Mouse (Mus musculus): ENCODE results near the gene Cnbd2. TPM values are rescaled to one million over a fixed set of nuclear protein-coding genes. Genes with fewer than 3 reads are reported as not detected.

Cnbd2 gene
- 7.3 and 7.4 TPM in 2 replicates for polyA plus RNA-seq (2015; fragmentation: Nextera tagmentation; extraction: Ambion mirVana)

GRCm38 (mm10) chr2:156312297-156312897, at the start of gene Cnbd2, which contains the start of gene Scand1:
Gene Cnbd2 (plus strand): TSS chr2:156312299.
Gene Scand1 (minus strand): TSS chr2:156312704.
- Histone ChIP-seq H3K36me3 (peaks cover 6% of the 10 kb centered on the region; the same call in 1 of the 2 replicates), H3K9me3 (no peaks in the 10 kb centered on the region), H3K4me2 (peak within 1 kb of the TSS; percentile 85), H3K9ac (peak within 1 kb of the TSS; percentile 83), H3K4me1 (replicated peaks) (peaks cover 11% of the 10 kb centered on the region), H3K27me3 (no peaks in the 10 kb centered on the region), H3K4me3 (peak within 1 kb of the TSS; percentile 81), H3K27ac (replicated peaks) (peak within 1 kb of the TSS; percentile 96)
- 0% methylated on average over 49 of the region's 49 CpGs for WGBS
- ATAC-seq (ENCODE audit: low FRiP score, low read depth): peak; percentile 94

- ATAC-seq (ENCODE audit: low FRiP score, low read depth): no peak
- no peaks in the 10 kb centered on the region for H3K9me3 ChIP-seq
- H3K27me3 ChIP-seq: no peaks in the 10 kb centered on the region
- H3K4me1 ChIP-seq (replicated peaks): no peaks in the 10 kb centered on the region
- H3K4me2 ChIP-seq: no peak overlapping the region
- H3K27ac ChIP-seq (replicated peaks): no peak overlapping the region
- no peak overlapping the region for H3K4me3 ChIP-seq
- H3K36me3 ChIP-seq: peaks cover 11% of the 10 kb centered on the region; the same call in 1 of the 2 replicates
- no peak overlapping the region for H3K9ac ChIP-seq
- 88% methylated on average over 4 of the region's 4 CpGs for WGBS
These were observed 48.8 kb upstream of the Cnbd2 start for GRCm38 (mm10) chr2:156263204-156263893.

- Histone ChIP-seq H3K27me3 (no peaks in the 10 kb centered on the region), H3K4me3 (no peak overlapping the region), H3K36me3 (no peaks in the 10 kb centered on the region), H3K4me2 (no peak overlapping the region), H3K27ac (replicated peaks) (no peak overlapping the region), H3K4me1 (replicated peaks) (no peaks in the 10 kb centered on the region), H3K9ac (no peak overlapping the region), H3K9me3 (no peaks in the 10 kb centered on the region)
- WGBS: 96% methylated on average over 8 of the region's 9 CpGs
- no peak for ATAC-seq (ENCODE audit: low FRiP score, low read depth)
These were observed 44.5 kb upstream of the Cnbd2 start for GRCm38 (mm10) chr2:156267636-156268035.

- Histone ChIP-seq H3K27ac (replicated peaks) (no peak overlapping the region), H3K4me3 (no peak overlapping the region), H3K4me2 (no peak overlapping the region), H3K36me3 (peaks cover 19% of the 10 kb centered on the region), H3K4me1 (replicated peaks) (no peaks in the 10 kb centered on the region), H3K9me3 (no peaks in the 10 kb centered on the region), H3K27me3 (no peaks in the 10 kb centered on the region), H3K9ac (no peak overlapping the region)
- WGBS: 96% methylated on average over 6 of the region's 6 CpGs
- no peak for ATAC-seq (ENCODE audit: low FRiP score, low read depth)
These were observed 39.5 kb upstream of the Cnbd2 start for GRCm38 (mm10) chr2:156272553-156272952.

GRCm38 (mm10) chr2:156278226-156279017, 33.7 kb upstream of the Cnbd2 start:
- Histone ChIP-seq H3K4me2 (no peak overlapping the region), H3K36me3 (peaks cover 18% of the 10 kb centered on the region), H3K27ac (replicated peaks) (0 out of 2 replicates have a peak overlapping the region, but pooled peaks have one; percentile 14), H3K9ac (no peak overlapping the region), H3K9me3 (no peaks in the 10 kb centered on the region), H3K4me3 (no peak overlapping the region), H3K4me1 (replicated peaks) (no peaks in the 10 kb centered on the region), H3K27me3 (no peaks in the 10 kb centered on the region)
- peak; percentile 77 for ATAC-seq (ENCODE audit: low FRiP score, low read depth)
- 64% methylated on average over 4 of the region's 4 CpGs for WGBS

- no peaks in the 10 kb centered on the region for H3K4me1 ChIP-seq (replicated peaks)
- H3K27ac ChIP-seq (replicated peaks): no peak overlapping the region
- no peak overlapping the region for H3K4me2 ChIP-seq
- no peak overlapping the region for H3K4me3 ChIP-seq
- ATAC-seq (ENCODE audit: low FRiP score, low read depth): no peak
- H3K9ac ChIP-seq: no peak overlapping the region
- WGBS: 81% methylated on average over 4 of the region's 4 CpGs
- peaks cover 7% of the 10 kb centered on the region; the same call in 1 of the 2 replicates for H3K36me3 ChIP-seq
- no peaks in the 10 kb centered on the region for H3K27me3 ChIP-seq
- no peaks in the 10 kb centered on the region for H3K9me3 ChIP-seq
These were observed 30.9 kb upstream of the Cnbd2 start for GRCm38 (mm10) chr2:156281227-156281626.

- WGBS: 90% methylated on average over 2 of the region's 2 CpGs
- Histone ChIP-seq H3K9me3 (no peaks in the 10 kb centered on the region), H3K4me1 (replicated peaks) (no peaks in the 10 kb centered on the region), H3K27ac (replicated peaks) (no peak overlapping the region), H3K4me3 (no peak overlapping the region), H3K4me2 (no peak overlapping the region), H3K36me3 (peaks cover 13% of the 10 kb centered on the region; the same call in 1 of the 2 replicates), H3K27me3 (no peaks in the 10 kb centered on the region), H3K9ac (no peak overlapping the region)
- ATAC-seq (ENCODE audit: low FRiP score, low read depth): no peak
These were observed 26.9 kb upstream of the Cnbd2 start for GRCm38 (mm10) chr2:156285161-156285560.

- ATAC-seq (ENCODE audit: low FRiP score, low read depth): no peak
- H3K36me3 ChIP-seq: peaks cover 19% of the 10 kb centered on the region; the same call in 1 of the 2 replicates
- no peak overlapping the region for H3K4me3 ChIP-seq
- H3K9me3 ChIP-seq: no peaks in the 10 kb centered on the region
- no peak overlapping the region for H3K4me2 ChIP-seq
- no peaks in the 10 kb centered on the region for H3K27me3 ChIP-seq
- H3K27ac ChIP-seq (replicated peaks): no peak overlapping the region
- 94% methylated on average over 4 of the region's 4 CpGs for WGBS
- no peaks in the 10 kb centered on the region for H3K4me1 ChIP-seq (replicated peaks)
- H3K9ac ChIP-seq: no peak overlapping the region
These were observed 25.4 kb upstream of the Cnbd2 start for GRCm38 (mm10) chr2:156286733-156287132.

- H3K9ac ChIP-seq: no peak overlapping the region
- H3K4me2 ChIP-seq: no peak overlapping the region
- H3K9me3 ChIP-seq: no peaks in the 10 kb centered on the region
- ATAC-seq (ENCODE audit: low FRiP score, low read depth): no peak
- H3K27ac ChIP-seq (replicated peaks): no peak overlapping the region
- H3K4me3 ChIP-seq: no peak overlapping the region
- 85% methylated on average over 2 of the region's 2 CpGs for WGBS
- no peaks in the 10 kb centered on the region for H3K4me1 ChIP-seq (replicated peaks)
- peaks cover 21% of the 10 kb centered on the region for H3K36me3 ChIP-seq
- no peaks in the 10 kb centered on the region for H3K27me3 ChIP-seq
These were observed 23.9 kb upstream of the Cnbd2 start for GRCm38 (mm10) chr2:156288222-156288621.

GRCm38 (mm10) chr2:156289552-156290160, 22.4 kb upstream of the Cnbd2 start:
- no peak overlapping the region for H3K27ac ChIP-seq (replicated peaks)
- 83% methylated on average over 2 of the region's 2 CpGs for WGBS
- H3K36me3 ChIP-seq: peaks cover 27% of the 10 kb centered on the region
- ATAC-seq (ENCODE audit: low FRiP score, low read depth): no peak
- H3K9ac ChIP-seq: no peak overlapping the region
- no peaks in the 10 kb centered on the region for H3K9me3 ChIP-seq
- no peaks in the 10 kb centered on the region for H3K27me3 ChIP-seq
- H3K4me2 ChIP-seq: no peak overlapping the region
- no peak overlapping the region for H3K4me3 ChIP-seq
- H3K4me1 ChIP-seq (replicated peaks): no peaks in the 10 kb centered on the region

GRCm38 (mm10) chr2:156291998-156292397, 20.1 kb upstream of the Cnbd2 start:
- no peaks in the 10 kb centered on the region for H3K9me3 ChIP-seq
- H3K4me3 ChIP-seq: no peak overlapping the region
- ATAC-seq (ENCODE audit: low FRiP score, low read depth): no peak
- 89% methylated on average over 1 of the region's 1 CpGs for WGBS
- no peaks in the 10 kb centered on the region for H3K4me1 ChIP-seq (replicated peaks)
- peaks cover 29% of the 10 kb centered on the region for H3K36me3 ChIP-seq
- no peaks in the 10 kb centered on the region for H3K27me3 ChIP-seq
- H3K27ac ChIP-seq (replicated peaks): no peak overlapping the region
- no peak overlapping the region for H3K4me2 ChIP-seq
- no peak overlapping the region for H3K9ac ChIP-seq
